Mouse (Mus musculus) naive thymus-derived CD4-positive, alpha-beta T cell, adult 2 months (primary cell): Measurements from ENCODE around the gene Gp1bb.

Experiments
- DNase-seq: peaks from one replicate; pipeline ENCODE4 v3.0.0-alpha.2; 2011; ENCODE audit warnings: low read depth

Gene Gp1bb

GRCm38 (mm10) chr16:18622019-18622418 lies at the start of gene Gp1bb:
TSS of gene Gp1bb (minus strand) at chr16:18622403.
- DNase-seq = no peak

DNA sequence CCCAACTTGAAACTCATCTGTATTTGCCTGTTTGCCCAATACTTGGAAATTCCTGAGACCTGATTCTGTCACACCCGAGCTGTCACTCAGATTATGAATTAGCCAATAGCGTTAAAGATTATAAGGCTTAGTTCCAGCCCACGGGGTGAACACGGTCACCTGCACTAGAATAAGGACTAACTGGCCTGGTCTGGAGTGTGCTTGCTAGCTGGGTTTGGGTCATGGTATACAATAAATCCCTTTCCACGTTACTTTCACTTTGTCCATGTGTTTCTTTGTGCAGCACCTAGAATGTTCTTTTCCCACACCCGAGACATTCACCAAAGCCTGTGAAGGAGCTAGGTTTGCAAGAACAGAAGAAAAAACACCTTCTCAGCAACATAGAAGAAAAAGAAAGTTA lies 47.7 kb upstream of the Gp1bb start:
- DNase-seq = no peak

- no peak for DNase-seq
These were observed 36.4 kb upstream of the Gp1bb start for GRCm38 (mm10) chr16:18658597-18658996.

GRCm38 (mm10) chr16:18655372-18656098 lies 33.3 kb upstream of the Gp1bb start:
- DNase-seq = no peak

DNA sequence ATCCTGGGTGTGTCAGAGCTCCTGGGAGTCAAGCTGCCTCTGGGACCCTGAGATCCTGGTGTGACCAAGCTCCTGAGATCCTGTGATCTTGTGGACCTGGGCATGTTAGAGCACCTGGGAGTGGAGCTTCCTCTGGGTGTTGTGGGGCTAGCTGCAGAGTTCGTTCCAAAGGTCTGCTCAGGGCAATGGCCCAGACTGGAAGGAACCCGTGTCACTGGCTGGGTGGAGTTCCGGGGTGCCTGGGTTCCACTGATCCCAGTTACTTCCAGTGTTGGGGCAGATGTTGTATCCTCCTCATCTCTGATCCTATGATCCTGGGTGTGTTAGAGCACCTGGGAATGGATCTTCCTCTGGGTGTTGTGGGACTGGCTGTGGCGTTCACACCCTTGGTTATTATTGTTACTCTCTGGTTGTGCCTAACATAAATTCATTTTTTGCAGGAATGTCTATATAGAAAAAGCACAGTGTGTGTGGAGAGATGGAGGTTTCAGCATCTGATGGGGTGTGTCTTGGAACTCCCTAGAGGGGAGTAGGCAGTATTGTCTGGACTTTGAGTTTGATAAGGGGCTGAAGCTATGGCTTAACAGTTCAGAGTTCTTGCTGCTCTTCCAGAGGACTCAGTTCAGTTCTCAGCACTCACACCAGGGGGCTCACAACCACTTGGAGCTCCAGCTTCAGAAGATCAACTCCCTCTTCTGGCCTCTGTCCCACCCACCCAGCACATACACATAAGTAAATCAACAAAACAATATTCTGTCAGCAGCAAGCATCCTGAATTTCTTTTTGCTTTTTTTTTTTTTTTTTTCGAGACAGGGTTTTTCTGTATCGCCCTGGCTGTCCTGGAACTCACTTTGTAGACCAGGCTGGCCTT lies 31.3 kb upstream of the Gp1bb start:
- no peak for DNase-seq

GRCm38 (mm10) chr16:18649126-18649525 lies 26.9 kb upstream of the Gp1bb start:
- no peak for DNase-seq

DNA sequence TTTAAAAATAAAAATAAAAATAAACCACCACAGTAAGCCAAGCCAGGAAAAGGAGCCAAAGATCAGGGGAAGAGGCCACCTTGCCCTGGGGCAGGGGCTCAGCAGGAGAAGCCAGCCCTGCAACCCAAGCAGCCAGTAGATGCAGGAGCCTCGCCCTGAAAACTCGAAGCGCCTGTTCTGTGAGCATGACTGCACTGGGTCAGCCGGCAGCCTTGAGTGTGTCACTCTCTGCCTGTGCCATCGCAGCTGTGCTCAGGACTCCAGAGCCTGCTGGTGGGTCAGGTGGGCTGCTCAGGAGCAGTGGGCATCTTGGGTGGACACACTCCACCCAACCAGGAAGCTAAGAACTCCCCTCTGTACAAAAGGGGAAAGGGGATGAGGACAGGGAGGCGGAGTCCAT lies 23.1 kb upstream of the Gp1bb start:
- DNase-seq = no peak

DNA sequence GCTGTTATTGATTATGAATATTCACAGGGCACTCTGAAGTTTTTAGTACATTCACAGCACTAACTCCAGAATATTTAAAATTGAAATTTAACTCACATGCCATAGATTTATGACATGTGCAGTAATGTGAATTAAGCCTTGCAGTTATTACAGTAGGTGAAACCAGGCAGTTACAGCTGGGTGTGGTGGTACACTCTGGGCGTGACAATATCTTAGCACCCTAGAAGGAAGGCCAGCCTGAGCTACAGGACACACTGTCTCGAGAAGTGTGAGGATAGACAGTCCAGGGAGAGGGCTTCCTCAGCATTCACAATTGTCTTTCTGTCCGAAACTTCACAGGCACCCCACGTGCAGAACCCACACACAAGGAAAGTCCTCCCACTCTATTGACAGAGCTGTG lies 22.3 kb upstream of the Gp1bb start:
- no peak for DNase-seq

DNA sequence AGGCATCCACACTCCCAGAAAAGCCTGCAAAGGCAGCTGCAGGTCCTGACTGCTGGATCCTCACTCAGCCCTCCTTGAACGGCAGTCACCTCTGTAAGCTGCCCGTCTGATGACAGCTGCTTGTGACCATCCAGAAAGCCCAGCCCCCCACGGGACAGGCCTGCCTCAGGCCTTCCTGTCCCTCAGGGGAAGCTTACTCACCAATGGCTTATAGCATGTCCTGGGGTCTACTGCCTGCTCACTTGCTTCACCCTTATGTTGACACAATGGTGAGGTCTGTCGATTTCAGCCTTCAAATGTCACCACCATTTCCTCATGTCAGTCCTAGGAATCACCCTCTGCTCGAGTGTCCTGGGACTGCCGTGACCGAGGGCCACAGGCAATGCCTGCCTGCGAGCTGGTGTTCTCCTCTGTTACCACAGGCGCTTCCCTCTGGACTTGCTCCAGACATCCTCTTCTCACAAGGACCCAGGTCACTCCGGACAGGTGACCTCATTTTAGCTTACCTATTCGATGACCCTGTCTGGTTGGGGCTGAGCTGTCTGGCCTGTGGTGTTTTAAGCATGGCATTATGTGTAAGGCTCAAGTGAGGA lies 21.3 kb upstream of the Gp1bb start:
- no peak for DNase-seq

DNA sequence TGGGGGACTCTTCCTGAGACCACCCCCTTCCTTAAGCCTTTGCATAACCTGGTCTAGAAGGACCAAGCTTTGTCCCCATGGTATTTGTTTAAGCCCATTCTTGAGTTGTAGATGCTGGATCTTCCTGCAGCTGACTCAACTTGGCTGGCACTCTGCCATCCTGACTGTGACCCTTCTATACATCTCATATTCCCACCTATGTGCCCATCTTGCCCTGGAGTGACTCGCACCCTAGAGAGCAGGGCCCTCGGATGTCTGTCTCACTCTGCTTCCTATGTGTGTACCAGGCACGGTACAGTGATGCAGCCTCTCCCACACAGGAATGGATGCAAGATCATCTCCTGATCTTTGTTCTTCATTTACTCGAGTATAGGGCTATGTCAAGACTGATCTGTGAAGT lies 20.7 kb upstream of the Gp1bb start:
- no peak for DNase-seq

GRCm38 (mm10) chr16:18642291-18642690 lies 20.1 kb upstream of the Gp1bb start:
- DNase-seq = no peak

DNA sequence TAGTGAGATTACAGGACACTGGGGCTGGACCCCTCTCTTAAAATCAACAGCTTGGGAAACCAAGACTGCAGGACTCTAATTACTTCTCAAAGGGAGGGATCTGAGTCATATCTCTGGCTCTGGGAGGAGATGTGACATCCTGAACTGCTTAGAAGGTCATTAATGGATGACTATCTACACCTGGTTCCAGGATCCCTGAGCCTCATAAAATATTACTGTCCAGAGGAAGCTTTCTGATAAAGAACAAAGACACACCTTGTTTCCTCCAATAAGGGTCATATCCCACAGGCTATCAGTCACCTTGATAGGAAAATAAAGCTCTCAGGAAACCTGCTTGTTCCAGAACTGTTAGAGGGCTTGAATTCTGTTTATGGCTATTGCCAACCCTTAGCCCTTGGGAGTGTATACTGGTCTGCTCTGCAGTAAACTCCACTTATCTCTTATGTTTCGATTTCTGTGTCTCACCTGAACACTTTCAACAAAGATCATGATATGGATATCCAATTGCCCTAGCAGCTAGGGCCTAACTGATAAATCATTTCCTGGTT lies 17.3 kb upstream of the Gp1bb start:
- DNase-seq = no peak

- DNase-seq = no peak
These were observed 16.2 kb upstream of the Gp1bb start for GRCm38 (mm10) chr16:18638396-18638795.

DNA sequence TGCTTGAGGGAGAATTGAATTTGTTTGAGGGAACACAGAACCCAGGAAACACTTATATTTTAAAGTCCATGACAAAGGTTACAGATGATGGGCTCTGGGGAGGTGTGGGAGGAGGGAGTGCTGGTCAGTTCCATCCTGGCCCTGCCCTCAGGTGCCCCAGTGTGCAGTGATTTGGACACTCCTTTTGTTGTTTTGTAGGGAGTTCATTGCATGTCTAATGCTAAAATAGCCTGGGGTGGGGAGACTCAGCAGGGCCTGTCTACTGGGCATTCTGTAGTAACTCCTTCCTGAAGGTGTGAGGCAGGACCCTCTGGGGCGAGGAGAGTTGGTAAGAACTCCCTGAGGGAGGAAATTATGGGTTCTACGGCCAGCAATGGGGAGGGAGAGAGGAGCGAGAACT lies 14.6 kb upstream of the Gp1bb start:
- DNase-seq = no peak

GRCm38 (mm10) chr16:18636401-18636800 lies 14.2 kb upstream of the Gp1bb start:
- DNase-seq = no peak

DNA sequence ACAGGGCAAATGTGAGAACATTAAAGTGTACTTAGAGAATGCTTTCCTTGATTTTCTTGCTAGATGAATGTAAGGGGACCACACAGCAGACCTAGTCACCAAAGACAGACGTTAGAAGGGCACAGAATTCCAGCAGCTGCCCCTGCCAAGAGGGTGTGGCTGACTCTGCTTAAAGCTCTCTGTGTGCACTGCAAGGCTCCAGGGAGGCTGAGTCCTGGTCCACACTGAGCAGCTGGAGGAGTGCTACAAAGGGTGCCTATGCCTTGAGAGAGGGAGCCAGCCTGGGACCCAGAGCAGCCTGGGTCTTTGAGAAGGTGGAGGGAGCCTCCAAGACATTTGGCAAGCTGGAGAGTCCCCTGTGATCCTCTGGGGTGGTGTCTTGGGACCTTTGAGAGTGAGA lies 11.1 kb upstream of the Gp1bb start:
- no peak for DNase-seq

- no peak for DNase-seq
These were observed 10.6 kb upstream of the Gp1bb start for GRCm38 (mm10) chr16:18632816-18633215.

DNA sequence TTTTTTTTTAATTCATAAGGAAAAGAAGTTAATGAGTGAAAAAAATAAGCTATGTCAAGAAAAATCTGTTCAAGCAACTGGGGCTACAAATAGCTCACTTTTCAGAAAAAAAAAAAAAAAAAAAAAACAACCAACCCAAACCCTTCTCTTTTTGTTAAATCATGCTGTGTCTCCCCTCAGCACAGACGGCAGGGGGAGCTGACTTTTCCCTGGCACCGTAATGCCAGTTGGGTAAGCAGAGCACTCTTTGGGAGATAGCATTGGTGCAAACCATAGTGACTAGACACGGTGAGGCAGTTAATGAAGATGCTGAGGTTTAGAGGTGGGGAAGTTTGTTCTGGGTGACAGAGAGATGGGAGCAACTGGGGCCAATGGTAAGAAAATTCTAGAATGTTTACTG lies 9.9 kb upstream of the Gp1bb start:
- DNase-seq = no peak

GRCm38 (mm10) chr16:18631141-18631540 lies 8.9 kb upstream of the Gp1bb start:
- no peak for DNase-seq

GRCm38 (mm10) chr16:18630291-18630690 lies 8.1 kb upstream of the Gp1bb start:
- DNase-seq = no peak

DNA sequence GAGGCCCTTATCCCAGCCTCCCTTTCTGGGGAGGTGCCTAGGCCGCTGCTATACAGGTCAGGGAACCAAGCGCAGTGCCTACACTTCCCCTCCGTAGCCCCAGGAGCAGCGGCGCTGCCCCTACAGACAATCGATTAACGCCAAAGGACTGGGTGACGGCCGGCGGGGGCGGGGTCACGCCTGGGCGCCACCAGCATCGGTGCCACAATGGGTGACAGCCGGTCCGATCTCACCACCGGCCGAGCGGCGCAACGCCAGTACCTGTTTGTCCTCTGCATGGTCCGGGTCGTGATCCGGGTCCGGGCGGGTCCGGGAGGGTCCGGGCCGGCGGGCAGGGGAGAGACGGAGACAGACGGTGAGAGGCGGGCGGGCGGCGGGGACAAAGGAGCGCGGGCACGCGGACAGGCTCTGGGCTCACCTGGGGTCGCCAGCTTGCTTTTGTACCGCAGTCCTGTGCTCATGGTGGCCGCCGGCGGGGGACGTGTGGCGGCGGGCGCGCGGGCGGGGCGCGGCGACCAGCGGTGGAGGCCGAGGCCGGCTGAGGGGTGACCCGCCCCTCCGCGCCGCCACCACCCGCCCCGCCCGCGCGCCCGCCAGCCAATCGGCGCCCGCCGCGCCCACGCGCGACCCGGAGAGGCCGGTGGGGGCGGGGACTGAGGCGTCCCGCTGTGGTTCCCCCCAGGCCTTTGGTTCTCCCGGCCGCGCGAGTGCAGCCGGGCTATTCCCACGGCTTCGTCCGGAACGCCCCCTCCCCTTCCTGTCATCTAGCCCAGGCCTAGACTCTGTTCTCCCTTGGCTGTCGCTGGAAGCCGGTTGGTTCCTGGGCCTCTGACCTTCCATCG lies 7.4 kb upstream of the Gp1bb start, which contains the start of gene Sept5:
Gene Sept5 (minus strand): TSS at position 565 of the 842 bp plus-strand sequence.
- peak; percentile 21 for DNase-seq

GRCm38 (mm10) chr16:18628948-18629340 lies 6.7 kb upstream of the Gp1bb start:
- no peak for DNase-seq
